Mouse (Mus musculus) adrenal gland, postnatal 10 days (tissue): Measurements from ENCODE around the gene Rtn4r. TPM values are rescaled to one million over a fixed set of nuclear protein-coding genes. Genes with fewer than 3 reads are reported as not detected.

Experiments
- DNase-seq: peaks from one replicate; pipeline ENCODE4 v3.0.0; 2021; ENCODE audit warnings: mixed read lengths
- long read RNA-seq, 2 experiments: library from polyadenylated mRNA; stranded (forward); transcript quantifications; one replicate each; pipeline ENCODE4 v2.0.0; 2021
- total RNA-seq, 2 experiments: library from RNA; stranded (reverse); gene quantifications; 2 replicates each; pipeline ENCODE4 v1.2.3; 2021

Rtn4r gene
- total RNA-seq, result under 1 TPM; 0.66 to 0.94 TPM
- long read RNA-seq, experiment 1, partial matches to known transcripts, result 0 of 1 reads
- long read RNA-seq, experiment 1, other reads (novel, unspliced or antisense), result 1 of 1 reads
- long read RNA-seq, experiment 2, result 0 reads

DNA sequence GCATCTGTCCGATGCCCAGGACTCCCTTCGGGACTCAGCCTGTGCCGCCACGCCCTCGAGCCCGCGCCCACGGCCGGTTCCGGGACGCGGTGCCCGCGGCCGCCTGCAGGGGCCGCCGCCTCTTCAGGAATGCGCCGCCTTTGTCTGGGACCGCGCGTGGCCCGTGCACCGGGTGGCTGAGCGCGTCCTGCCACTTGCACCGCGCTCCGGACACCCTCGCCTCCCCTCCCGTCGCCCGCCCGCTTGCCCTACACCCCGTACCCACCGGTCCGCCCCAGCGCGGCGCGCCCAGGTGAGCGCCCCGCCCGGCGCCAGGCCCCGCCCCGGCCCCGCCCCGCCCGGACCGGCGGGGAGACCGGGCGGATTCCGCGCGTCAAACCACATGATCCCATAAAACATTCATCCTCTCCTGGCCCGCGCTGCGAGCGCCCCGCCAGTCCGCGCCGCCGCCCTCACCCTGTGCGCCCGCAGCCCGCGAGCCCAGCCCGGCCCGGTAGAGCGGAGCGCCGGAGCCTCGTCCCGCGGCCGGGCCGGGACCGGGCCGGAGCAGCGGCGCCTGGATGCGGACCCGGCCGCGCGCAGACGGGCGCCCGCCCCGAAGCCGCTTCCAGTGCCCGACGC lies at the start of gene Rtn4r:
TSS of gene Rtn4r (plus strand) at position 402 of the 621 bp plus-strand sequence.
- DNase-seq, result peak; percentile 76

DNA sequence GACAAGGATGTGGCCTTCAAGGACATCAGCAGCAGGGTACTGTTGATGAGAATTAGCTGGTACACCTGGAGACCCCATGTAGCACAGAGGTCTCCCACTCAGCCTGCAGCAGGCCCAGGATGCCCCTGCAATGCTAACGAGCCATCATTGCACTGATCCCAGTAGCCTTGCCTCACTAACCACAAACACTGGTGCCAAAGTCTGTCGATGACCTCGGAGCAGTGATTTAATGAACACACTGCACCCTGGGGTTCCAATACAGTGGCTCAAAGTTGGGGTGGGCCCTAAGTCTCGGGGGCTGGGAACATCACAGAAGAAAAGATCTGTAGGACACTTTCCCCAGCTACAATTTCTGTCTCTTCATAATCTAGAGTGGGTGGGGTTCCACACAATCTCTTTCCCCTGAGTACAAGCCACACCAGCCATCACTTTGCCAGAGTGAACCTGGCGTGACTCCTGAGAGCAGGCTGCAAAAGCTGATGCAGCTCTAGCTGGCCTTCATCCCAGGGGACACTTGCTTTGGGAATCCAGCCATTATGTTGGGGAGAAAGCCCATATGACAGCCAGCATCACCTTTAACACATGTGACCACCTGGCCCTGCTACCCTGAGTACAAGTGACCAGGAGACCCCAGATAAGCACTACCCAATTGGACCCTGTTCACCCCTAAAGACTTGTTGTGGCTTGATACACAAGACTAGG lies 49.0 kb upstream of the Rtn4r start:
- no peak for DNase-seq

DNA sequence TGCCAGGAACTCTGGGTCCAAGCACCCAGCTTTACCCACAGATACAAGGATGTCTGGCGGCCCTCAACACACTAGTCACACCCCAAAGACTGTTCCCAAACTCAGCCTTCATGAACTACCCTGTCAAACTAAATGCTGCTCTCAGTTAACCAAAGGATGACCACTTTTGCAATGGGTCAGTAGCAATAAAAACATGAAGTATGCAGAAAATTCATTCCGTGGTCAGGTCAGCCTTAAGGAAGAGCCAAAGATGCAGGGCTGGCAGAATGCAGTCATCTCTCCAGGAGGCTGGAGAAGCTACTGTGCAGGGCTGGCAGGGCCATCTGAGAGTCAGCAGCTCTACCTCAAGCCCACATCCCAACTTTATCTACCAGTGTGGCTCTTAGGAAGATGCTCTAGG lies 48.1 kb upstream of the Rtn4r start:
- no peak for DNase-seq

DNA sequence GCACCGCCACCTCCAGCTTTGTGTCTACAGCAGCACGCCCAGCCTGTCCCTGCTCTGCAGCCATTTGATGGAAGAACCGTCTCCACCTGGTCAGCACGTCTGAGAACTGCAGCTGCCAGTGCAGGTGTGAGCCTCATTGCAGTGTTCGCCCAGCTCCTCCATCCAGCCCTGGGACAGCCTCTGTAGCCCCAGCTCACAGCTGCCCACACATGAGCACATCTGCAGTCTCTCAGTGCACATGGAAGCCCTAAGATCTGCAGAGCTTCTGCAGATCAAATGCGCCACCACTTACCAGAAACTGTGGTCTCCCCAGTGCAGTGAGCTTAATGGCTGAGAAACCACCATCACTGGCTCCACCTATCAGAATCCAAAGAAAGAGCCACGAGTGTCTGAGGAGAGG lies 47.3 kb upstream of the Rtn4r start:
- no peak for DNase-seq

DNA sequence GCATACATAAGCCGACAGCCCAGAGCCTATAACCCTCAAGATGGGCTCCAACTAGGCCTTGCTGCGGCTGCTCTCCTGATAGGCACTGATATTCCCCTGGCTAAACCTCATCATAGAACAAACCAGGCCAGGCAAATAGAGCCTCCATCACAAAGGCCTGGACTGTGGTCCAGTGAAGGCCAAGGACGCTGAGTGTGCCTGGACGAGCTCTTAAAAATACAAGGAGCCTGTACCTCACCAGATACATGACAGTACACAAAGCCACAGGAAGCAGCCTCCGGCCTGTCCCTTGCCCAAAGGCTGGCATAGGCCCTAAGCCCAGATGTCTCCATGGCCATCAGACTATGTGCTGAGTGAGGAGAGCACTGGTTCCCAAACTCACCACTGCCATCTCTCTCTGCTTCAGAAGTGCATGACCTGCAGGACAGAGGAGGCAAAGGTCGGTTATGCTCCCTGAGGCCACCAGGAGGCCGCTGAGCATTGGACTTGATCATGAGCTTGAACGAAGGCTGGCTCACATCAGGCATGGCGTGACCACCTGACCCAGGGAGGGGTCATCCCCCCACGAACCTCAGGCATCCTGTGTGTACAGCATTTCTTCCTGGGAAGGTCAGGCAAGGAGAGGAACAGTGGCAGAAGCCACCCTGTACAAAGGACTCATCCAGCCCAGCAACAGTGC lies 46.2 kb upstream of the Rtn4r start:
- no peak for DNase-seq

DNA sequence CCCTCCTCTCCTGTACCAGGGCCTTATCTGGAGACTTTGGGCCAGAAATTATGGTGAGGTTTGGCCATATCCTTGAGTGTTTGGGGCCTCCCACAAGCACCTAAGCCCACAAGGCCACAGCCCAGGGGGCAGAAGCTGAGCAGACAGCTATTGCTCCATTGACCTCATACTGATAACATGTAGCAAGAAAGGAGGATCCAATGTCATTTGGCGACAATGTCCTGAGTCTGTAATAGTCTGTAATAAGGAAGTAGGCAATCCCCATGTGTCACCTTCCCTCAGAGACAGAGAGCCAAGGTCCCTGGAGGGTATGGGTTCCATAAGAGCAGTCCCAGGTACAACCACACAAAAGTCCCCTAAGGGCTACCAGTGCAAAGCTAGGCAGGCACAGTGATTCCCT lies 45.2 kb upstream of the Rtn4r start:
- DNase-seq, result no peak

DNA sequence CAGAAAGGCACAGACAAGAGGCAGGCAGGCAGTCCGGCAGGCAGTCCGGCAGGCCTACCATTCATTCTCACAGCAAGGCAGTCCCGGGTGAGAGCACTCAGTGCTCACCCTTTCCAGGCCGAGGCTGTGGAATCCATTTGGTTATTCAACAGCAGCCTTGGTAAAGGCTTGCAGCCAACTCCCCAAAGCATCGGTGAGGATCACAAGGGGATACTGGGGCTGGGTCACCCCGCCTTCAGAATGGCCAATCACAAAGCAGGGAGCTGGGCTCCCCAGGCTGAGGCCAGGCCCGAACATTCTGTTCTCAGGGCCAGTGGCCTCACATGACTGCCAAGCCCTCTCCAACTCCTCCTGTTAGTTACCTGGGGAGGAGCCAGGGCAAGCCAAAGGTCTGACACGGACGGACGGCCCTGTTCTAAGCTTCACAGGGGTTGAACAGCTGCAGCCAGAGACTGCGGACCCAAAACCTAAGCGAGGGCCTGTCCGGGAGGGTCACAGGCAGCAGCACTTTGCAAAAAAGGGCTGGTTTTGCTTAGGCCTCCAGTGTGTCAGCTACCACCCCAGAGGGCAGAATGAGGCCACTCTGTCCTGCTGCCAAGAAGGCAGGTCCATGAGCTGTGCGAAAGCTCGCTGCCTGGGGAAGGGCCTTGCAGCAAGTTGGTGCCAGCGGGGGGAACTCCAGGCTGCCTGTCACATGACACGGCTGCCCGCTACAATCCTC lies 44.1 kb upstream of the Rtn4r start:
- peak; percentile 81 for DNase-seq

DNA sequence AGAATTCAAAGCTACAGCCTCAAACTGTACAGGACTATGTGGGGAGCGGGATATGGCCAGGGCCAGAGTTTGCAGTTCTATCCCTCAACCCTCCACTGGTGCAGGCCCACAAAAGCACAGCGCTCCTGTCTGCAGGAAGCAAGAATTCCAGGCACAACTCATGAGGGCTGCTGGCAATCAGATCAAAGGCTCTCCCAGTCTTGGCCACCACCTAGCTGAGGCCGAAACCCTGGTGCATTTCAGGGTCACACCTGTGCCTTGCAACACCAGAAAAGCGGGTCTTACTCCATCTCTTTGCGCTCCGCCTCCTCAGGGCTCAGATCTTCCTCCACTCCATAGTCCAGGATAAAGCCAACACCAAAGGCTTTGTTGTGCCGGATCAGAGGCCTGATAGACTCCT lies 43.2 kb upstream of the Rtn4r start:
- DNase-seq, result no peak

DNA sequence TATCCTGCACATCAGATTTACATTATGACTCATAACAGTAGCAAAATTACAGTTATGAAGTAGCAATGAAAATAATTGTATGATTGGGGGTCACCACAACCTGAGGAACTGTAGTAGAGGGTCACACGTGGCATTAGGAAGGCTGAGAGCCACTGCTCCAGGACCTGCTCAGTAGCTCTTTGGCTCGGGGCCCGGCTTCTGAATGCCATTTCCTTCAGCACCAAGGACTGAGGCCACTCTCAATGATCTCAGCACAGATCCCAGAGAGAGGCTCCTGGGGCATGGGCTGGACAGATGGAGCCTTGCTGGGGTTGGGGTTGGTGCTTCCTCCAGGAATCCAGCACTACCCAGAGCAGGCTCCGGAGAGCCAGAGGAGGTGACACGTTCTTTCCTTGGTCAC lies 40.3 kb upstream of the Rtn4r start:
- DNase-seq, result peak; percentile 79

DNA sequence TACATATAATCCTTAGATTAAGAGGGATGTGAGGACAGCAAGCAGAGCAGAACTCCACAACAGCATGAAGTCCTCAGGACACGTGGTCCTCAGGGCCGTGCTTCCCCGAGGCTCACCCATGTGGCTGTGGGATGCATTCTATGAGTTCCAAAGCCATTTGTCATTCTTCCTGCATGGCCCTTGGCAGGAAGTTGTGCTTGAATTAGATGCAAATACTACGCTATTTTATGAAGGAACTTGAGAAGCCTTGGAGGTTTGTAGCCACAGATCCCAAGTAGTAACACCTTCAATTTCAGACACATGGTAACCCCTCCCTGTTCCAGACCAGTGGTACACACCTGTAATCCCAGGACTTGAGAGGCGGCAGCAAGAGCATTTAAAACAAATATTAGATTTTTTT lies 31.1 kb upstream of the Rtn4r start:
- DNase-seq, result no peak

DNA sequence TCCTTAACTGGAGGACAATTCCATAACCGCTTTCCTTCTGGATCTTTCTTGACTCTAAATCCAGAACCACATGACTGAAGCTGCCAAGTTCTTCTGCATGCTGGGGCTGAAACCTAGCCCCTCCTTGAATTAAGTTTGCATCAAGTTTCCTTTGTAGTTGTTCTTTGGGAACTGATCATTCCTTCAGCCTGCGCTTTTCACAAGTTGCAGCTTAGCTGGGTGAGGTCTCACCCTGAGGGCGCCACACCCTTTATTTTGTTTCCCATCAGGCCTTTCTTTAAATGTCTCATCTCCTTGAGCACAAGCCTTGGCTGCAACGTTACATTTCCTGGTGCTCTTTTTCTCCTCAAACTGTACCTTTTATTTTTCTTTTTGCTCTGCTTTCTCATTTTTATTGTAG lies 24.6 kb upstream of the Rtn4r start:
- no peak for DNase-seq

DNA sequence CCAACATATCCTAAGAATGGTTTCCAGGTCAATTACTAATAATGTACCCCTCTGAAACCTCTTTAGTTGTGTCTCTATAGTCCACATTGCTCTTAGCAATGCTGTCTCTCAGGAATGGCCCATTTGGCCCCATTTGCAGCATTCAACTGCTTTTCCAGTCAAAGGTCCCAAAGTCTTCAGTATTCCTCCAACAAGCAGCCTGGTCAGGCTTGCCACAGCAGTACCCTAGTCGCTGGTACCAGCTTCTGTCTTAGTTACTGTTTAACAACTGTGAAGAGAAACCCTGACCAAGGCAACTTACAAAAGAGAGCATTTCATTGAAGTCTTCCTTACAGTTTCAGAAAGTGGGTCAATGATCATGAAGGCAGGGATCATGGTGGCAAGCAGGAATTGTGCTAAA lies 24.1 kb upstream of the Rtn4r start:
- no peak for DNase-seq

DNA sequence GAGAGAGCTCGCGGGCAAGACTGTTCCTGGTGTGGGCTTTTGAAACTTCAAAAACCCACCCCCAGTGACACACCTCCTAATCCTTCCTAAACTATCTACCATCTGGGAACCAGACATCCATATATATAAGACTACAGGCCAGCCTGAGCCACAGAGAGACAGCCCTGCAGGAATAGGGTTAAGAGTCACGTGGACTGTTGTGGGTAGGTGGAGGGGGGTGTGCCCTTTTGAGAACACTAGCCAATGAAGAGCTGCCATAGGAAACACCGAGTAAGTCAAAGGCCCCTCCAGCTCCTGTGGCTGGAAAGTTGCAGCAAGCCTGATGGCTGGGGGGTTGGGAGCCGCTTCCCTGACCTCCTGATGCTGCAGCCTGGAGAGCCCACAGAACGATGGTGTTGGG lies 23.6 kb upstream of the Rtn4r start:
- DNase-seq, result no peak

DNA sequence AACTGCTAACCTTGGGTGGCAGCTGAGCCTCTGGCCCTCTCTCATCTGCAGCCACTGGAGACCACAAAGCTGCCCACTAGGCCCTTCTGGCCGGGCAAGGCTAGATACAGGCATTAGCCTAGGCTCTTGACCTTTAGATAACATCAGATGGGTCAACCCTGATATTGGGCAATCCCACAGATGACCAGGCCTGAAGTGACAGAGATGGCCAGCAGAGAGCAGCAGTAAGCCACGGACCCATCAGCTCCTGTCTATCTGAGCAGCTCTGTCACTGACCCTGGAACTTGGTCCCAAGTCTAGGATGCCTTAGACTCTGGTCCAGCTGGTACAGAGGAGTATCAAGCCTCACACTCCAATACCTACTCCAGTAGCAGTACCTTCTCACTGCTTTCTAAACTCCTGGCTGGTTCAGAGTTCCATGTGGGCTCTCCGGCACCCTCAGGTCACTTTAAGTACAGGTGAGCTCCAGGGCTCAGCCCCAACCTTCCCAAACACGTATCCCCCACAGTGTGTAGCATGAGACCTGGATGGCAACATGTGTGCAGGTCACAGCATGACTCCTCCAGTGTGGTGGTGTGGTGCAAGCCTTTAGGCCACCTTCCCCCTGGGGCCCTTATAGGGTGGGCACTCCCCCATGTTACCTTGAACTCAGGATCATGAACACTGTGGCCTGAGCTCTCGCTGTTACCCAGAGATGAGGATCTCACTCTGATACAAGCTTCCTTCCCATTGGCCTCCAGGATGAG lies 19.0 kb upstream of the Rtn4r start:
- peak; percentile 86 for DNase-seq

DNA sequence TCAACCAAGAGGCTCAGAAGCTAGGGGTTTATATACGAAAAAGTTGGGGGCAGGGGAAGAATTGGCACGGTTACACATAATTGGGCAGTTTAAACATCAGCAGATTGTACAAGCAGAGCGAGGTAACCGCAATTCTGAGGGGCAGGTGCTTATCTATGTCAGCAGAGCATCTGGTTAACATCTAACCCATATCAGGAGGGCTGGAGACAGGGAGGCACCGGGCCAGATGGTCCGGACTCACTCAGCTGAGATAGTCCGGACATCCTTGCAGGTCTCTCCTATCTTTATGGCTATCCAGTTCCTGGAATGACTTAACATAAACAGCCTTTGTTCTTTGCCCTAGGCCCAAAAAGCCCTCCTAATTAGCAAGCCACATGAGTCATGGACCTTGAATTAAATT lies 16.4 kb upstream of the Rtn4r start:
- no peak for DNase-seq

DNA sequence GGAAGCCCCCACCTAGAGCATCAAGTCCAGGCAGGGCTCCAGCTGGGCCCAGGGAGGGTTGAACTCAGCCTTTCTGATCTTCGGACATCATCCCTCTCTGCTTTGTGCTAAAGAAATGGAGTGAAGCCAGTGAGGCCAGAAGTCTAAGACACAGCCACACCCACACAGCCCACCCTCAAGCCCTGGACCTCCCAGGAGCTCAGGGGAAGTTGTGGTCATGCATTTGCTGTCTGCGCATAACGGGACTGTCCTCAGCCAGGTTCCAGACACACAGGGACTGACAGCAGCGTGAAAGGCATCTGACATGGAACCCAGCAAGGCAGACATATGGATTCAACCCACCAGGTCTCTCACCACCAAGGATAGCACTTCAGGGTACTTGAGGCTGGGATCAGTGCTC lies 11.0 kb upstream of the Rtn4r start:
- DNase-seq, result no peak

DNA sequence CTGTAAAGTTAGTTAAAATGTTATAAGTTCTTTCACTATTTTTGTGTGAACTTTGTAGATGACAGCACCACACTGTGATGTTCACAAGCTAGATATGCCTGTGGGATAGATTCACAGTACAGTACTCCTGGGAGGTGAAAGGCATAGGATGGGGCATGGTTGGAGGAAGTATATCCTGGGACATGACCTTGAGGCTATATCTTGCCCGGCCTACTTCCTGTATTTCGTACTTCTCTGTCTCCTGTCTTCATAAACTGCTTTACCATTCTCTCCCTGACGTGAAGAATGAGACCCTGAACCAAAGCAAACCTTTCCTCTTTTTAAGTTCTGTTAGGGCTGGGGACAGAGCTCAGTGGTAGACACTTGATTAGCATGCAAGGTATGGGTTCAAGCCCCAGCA lies 9.2 kb upstream of the Rtn4r start:
- no peak for DNase-seq

DNA sequence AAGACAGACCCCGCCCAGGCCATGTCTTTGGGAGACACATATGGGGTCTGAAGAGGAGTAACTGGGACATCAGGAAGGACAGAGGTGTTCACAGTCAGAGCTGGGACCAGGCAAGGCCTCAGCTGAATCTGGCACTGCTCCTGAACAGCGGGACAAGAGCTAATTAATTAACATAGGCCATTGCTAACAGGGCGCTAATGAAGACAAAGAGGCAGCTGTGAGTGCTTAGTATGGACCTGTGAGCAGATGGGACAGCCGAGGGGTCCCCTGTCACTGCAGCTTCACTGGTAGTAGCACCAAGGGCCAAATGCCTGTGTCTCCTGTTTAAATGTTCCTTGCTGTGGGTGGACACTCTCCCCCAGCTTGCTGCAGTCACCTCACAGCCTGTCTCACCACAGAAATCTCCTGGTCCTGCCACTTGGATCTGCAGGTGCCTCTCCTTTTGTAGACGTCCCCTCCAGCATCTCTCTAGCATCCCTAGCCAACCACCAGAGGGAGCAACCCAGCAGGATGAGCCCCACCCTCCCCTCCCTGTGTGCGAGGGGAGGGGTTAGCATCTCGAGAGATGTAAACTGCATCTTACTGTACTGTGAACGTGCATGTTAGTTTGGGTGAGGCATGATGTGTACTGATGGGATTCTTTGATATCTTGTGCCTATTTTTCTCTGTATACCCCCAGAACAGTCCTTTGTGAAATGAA lies 8.3 kb upstream of the Rtn4r start:
- peak; percentile 66 for DNase-seq

DNA sequence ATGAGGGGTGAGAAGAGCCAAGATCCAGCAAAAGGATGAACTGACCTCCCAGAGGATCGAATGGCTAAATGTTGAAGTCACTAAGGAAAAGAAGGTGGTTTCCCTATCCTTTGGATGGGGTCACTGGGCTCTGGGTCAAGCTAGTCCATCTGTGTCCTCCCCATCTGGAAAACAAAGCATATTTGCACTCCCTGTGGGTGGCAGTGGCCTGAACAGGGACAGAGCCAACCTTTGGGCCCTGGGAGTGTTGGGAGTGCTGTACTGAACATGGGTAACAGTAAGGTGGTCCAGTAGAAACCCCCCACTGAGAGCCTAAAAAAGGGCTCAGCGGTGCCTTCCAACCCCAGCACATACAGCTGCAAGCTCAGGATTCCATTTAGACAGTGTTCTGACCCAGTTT lies 4.7 kb upstream of the Rtn4r start:
- no peak for DNase-seq

DNA sequence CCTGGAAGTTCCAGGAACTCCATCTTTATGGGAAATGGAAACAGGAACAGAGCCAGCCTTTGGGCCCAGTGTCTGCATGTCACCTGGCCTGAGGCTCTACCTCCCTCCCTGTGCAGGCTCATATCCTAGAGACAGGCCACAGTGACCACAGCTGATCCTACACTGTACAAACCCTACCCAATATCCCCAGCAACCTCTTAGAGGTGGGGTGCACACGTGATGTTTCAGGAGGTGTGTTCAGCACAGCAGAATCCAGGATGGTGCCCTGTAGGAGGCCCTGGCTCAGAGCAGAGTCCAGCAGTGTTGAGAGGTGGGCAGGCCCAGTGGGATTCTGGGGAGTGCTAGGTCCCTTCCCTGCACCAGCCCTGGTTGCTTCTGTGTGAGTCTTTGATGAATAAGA lies 4.0 kb upstream of the Rtn4r start:
- DNase-seq, result no peak

DNA sequence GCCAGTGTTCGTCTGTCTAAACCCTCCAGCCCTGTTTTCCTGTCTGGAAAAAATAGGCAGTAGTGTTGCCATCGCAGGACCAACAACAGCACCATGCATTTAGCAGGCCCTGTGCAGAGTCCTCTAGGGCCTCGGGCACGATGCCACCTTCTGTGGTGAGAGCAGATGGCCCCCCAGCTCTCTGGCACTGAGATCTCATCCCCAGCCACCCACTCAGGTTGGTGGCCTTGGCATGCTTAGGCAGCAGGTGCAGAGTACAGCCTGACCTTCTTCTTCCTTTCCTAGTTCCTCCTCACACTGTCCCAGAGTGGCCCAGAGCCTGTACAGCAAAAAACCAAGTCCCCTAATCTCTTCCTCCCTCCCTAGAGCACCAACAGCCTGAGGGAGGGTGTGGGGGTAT lies 3.4 kb upstream of the Rtn4r start:
- DNase-seq, result no peak

DNA sequence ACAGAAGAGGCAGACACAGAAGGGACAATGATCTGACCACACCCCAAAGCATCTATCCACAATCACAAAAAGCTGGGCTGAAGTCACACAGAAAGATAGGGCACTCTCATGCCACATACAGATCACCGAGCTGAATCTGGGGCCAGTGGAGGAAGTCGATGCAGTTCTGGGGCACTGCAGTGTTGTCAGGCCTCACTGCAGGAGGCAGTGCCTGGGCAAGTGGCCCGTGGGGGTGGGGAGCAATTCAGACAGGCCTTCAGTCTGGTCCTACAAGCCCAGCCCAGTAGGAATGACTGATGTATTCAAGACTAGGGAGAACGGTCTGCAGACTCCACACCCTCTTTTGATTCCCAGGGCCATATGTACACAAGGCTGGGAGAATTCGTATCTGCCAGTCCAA lies 2.8 kb upstream of the Rtn4r start:
- DNase-seq, result no peak
